Mouse (Mus musculus) embryo, embryonic 11.5 days (tissue): ENCODE data around the gene Cdc42se2.
A peak's percentile ranks its signal among the peaks of the same experiment; 100 is the strongest.

Experiments
- DNase-seq: peaks from one replicate; pipeline ENCODE4 v3.0.0-alpha.2; 2012; ENCODE audit warnings: low read depth, low spot score

Cdc42se2 gene

GRCm38 (mm10) chr11:54710512-54711293 is 76.8 kb downstream of the Cdc42se2 start:
- DNase-seq = no peak

DNA sequence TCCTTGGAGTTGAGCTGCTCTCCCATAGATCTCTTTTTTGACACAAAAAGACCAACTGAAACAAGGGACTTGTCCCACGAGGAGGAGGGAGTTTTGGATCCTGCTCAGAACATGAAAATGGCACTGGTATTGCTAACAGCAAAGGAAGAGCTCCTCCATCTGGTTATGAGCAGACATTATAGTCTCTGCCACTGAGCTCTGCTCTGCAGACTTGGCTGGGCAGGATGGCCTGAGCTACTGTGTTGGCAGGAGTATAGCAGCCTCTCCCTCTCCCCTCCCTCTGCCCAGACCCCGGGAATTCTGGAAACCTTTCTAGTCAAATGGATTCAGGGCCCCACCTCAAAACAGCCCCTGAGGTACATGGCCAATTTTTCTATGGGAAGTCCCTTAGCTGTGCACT is 77.8 kb downstream of the Cdc42se2 start:
- no peak for DNase-seq

DNA sequence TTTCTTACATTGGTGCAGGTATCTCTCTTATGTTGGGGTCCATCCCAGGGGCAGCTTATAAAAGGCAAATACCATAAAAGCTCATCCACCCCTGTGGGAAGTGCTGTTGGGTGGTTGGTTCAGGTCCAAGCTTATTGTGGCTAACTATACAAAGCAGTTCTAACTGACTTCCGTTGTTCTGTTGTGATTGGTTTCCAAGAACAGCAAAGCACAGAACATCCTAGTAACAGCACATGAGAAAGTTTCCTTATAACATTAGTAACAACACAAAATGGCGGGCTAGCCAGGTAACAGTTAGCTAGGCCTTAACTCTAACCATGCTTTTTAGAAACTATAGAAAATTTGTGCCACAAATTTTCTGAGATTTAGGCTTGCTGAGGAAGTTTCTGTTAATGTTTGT is 79.3 kb downstream of the Cdc42se2 start:
- no peak for DNase-seq

GRCm38 (mm10) chr11:54703306-54703705 is 84.2 kb downstream of the Cdc42se2 start:
- DNase-seq = peak; percentile 29

GRCm38 (mm10) chr11:54701848-54702247 is 85.6 kb downstream of the Cdc42se2 start:
- no peak for DNase-seq

- no peak for DNase-seq
Observed at GRCm38 (mm10) chr11:54699972-54700371, 87.5 kb downstream of the Cdc42se2 start.

GRCm38 (mm10) chr11:54698636-54699035 is 88.8 kb downstream of the Cdc42se2 start:
- no peak for DNase-seq

- DNase-seq = no peak
Observed at GRCm38 (mm10) chr11:54697611-54698010, 89.9 kb downstream of the Cdc42se2 start.

DNA sequence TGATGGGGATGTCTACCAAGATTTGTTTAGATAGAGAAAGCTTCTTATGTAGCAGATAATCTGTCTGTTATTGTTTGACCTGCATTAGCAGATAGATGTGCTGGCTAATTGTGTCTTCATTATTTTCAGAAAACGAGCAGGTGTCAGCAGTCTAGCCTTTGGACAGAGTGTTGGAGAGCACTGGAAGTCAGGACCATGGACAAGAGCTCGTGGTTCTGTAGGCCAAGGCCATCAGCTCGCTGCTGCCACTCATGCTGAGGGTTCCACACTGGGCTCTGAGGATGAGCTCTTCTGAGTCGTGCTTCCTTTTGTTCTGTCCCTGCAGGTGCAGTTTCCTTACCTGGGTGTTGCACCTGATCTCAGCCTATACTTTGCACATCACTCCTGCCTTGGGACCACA is 91.5 kb downstream of the Cdc42se2 start:
- DNase-seq = no peak

- DNase-seq = no peak
Observed at GRCm38 (mm10) chr11:54694291-54694690, 93.2 kb downstream of the Cdc42se2 start.

DNA sequence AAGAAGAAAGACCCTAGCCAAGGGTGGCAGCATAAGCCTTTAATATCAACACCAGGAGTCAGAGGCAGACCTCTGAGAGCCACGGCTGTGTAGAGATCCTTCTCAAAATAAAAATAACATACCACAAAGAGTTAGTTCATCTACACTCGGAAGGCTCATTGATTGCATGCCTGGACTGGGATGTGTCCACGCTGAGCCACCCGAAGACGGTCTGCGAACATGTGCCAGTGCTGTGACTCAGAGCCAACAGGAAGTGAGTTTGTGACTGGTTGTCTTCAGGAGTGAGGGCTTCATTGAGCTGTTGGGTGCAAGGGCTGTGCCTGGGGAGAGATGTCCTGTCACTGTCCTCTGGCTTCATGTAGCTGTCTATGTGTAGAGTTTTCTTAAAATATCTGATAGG is 93.8 kb downstream of the Cdc42se2 start:
- no peak for DNase-seq

DNA sequence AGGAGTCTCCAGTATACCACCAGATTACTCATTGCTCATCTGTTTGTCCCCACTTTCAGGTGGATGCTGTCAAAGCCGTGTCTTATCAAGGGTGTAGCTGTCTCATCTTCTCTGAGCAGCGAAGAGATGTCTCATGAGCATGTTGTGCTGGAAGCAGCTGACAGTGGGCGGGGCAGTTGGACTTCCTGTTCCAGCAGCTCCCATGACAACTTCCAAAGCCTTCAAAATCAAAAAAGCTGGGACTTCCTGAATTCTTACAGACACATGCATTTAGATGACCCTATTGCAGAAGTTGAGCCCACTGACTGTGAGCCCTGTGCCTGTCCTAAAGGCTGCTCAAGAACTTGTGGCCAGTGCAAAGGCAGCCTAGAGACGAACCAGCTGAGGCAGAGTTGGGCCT is 96.3 kb downstream of the Cdc42se2 start:
- no peak for DNase-seq

DNA sequence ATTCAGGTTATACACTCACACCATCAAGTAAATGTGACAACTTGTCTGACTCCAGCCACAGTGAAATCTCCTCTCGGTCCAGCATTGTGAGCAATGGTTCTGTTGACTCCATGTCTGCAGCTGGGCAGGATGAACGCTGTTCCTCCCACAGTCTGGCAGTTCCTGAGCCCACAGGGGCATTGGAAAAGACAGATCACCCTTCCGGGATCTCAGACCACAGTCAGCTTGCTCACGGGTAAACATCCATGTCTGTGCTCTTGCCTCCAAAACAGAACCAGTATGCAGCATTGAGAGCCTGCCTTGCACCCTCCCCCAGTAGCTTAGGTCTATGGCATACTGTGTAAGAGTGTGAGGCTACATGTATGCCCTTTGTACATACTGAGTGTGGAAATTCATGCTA is 97.3 kb downstream of the Cdc42se2 start:
- DNase-seq = no peak

GRCm38 (mm10) chr11:54684831-54685230 is 102.6 kb downstream of the Cdc42se2 start:
- DNase-seq = no peak

- no peak for DNase-seq
Observed at GRCm38 (mm10) chr11:54679141-54679540, 108.3 kb downstream of the Cdc42se2 start.

- DNase-seq = no peak
Observed at GRCm38 (mm10) chr11:54675792-54676489, 111.5 kb downstream of the Cdc42se2 start.

DNA sequence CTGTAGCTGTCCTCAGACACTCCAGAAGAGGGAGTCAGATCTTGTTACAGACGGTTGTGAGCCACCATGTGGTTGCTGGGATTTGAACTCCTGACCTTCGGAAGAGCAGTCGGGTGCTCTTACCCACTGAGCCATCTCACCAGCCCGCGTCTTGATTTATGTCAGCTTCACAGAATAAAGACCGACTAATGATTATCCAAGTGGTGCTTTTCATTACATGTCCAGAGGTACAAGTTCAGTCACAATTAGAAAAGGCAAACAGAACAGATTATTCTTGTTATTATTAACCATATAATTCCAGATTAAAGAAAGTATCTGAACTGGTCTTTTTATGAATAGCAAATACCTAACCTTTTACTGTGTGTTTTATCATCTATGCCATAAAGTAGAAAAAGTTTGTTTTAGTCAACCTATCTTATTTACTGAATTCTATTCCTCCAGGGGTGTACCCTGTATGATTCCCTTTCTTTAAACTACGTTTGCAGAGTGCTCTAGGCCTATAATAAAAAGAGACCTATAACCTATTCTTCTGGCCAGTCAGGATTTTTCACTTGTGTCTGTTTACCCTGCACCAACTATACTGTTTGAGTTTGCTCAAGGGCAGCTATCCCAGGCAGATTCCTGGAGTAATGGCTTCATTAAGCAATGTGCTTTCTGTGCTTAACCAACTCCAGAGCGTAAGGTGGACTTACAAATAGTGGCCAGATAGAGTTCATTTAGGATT is 113.7 kb downstream of the Cdc42se2 start:
- no peak for DNase-seq
